18 mouse cellular contexts compared by ENCODE assay signal in genomic region chr3:87742735-87743134, GRCm38 (mm10). TPM values are rescaled to one million over a fixed set of nuclear protein-coding genes. Genes with fewer than 3 reads are reported as not detected.
A peak's percentile ranks its signal among the peaks of the same experiment; 100 is the strongest.
DNase-seq lines count a peak whose midpoint lies in the region; ATAC-seq lines count a peak whose summit lies in the region.
"Had no signal": no experiment of that assay in that cellular context is flagged by ENCODE, and none has a peak within 500 bp of the region (broad histone marks: within the 10 kb centered on the region; RNA-seq: fewer than 3 reads in every experiment).

No protein-coding gene starts in this region.

- ATAC-seq in activated CD4-positive, CD25-positive, alpha-beta regulatory T cell, adult 4 months, result peak; percentile 50
- ATAC-seq: forebrain, embryonic 14.5 days; midbrain, embryonic 13.5 days had no signal

- peak; percentile 58 for DNase-seq in CD4-positive, CD25-positive, alpha-beta regulatory T cell, adult 2 months (ENCODE audit: low read depth, low spot score)
- DNase-seq in naive thymus-derived CD4-positive, alpha-beta T cell, adult 2 months (ENCODE audit: low read depth), result peak; percentile 52
- peak; percentile 54 to 55 for DNase-seq in thymus, postnatal 10 days (ENCODE audit: low spot score in 2 of 2)
- no peak for DNase-seq in urinary bladder, postnatal 4 days (ENCODE audit: low spot score in 2 of 2)
- DNase-seq in layer of hippocampus, postnatal 10 days (ENCODE audit: low spot score in 2 of 2), result no peak
- no peak for DNase-seq in neural tube, embryonic 10.5 days (ENCODE audit: extremely low spot score, low spot score)
- DNase-seq in urinary bladder, adult 18-20 months (ENCODE audit: low spot score in 2 of 2), result no peak
- DNase-seq: adrenal gland, postnatal 10 days; cerebellum, adult 8-10 months; heart, adult 2 months; kidney, adult 8-10 months; lung, postnatal 36 days had no signal

RNA-seq across cellular contexts. Expression of gene Lrrc71, which starts 5.7 kb away (rescaled TPM):
- under 1 TPM; 0.41 to 0.50 TPM for polyA plus RNA-seq in activated CD4-positive, CD25-positive, alpha-beta regulatory T cell, adult 4 months (2017; shearing (Covaris generic))
- total RNA-seq in layer of hippocampus, postnatal 10 days (2021), result 1 to 10 TPM in 1 of 2 experiments, under 1 TPM in 1; 0.80 to 2.3 TPM
- total RNA-seq: gastrocnemius, adult 18-20 months had no signal

RNA-seq across cellular contexts. Expression of gene Ntrk1, which starts 52.2 kb away (rescaled TPM):
- polyA plus RNA-seq in activated CD4-positive, CD25-positive, alpha-beta regulatory T cell, adult 4 months (2017; shearing (Covaris generic)), result not detected
- under 1 TPM; 0.41 to 0.42 TPM for total RNA-seq in layer of hippocampus, postnatal 10 days (2021)
- total RNA-seq: gastrocnemius, adult 18-20 months had no signal
- polyA plus RNA-seq: myocyte had no signal

RNA-seq across cellular contexts. Expression of gene Insrr, which starts 54.0 kb away (rescaled TPM):
- under 1 TPM; 0.28 to 0.61 TPM for polyA plus RNA-seq in activated CD4-positive, CD25-positive, alpha-beta regulatory T cell, adult 4 months (2017; shearing (Covaris generic))
- total RNA-seq in layer of hippocampus, postnatal 10 days (2021), result under 1 TPM; 0.29 to 0.30 TPM
- total RNA-seq: gastrocnemius, adult 18-20 months had no signal
- polyA plus RNA-seq: heart, embryonic 16.5 days; myocyte had no signal

Comparison
In these comparisons a context has a peak if more than half of its experiments do, and no peak if none do; other contexts are left out.
1. DNase-seq: peak in CD4-positive, CD25-positive, alpha-beta regulatory T cell, adult 2 months (single experiment), naive thymus-derived CD4-positive, alpha-beta T cell, adult 2 months (single experiment) and thymus, postnatal 10 days (2 of 2); none in urinary bladder, postnatal 4 days (0 of 2), layer of hippocampus, postnatal 10 days (0 of 2), neural tube, embryonic 10.5 days (single experiment) and urinary bladder, adult 18-20 months (0 of 2).